Mouse (Mus musculus) ES-Bruce4 (cell line): ENCODE measurements at regions not wholly inside any gene's neighbourhood (a gene's known extent, or its start where the extent isn't known, plus 50 kb on each side); places are given as distances from the start of the nearest gene placed in this dataset.

ENCODE experiments used
- H3K27ac ChIP-seq: 2 replicates; pipeline ENCODE4 v1.5.1; 2012; ENCODE audit warnings: low read length, inconsistent platforms; ENCODE audit not compliant: insufficient read depth
- H3K27me3 ChIP-seq: 2 replicates; pipeline ENCODE4 v1.6.1; 2012; ENCODE audit warnings: mild to moderate bottlenecking, low read length, inconsistent platforms; ENCODE audit not compliant: control insufficient read depth, poor library complexity, insufficient read depth, severe bottlenecking
- H3K36me3 ChIP-seq: 2 replicates; pipeline ENCODE4 v1.6.1; 2012; ENCODE audit warnings: inconsistent platforms, mild to moderate bottlenecking, low read length, moderate library complexity; ENCODE audit not compliant: control insufficient read depth, poor library complexity, insufficient read depth, severe bottlenecking
- H3K4me1 ChIP-seq: one replicate; pipeline ENCODE4 v1.8.1; 2011; ENCODE audit warnings: low read length; ENCODE audit not compliant: control insufficient read depth, insufficient read depth
- H3K4me3 ChIP-seq: 2 replicates; pipeline ENCODE4 v1.5.1; 2011; ENCODE audit warnings: low read depth, mild to moderate bottlenecking, low read length
- H3K9ac ChIP-seq: 2 replicates; pipeline ENCODE4 v1.6.1; 2012; ENCODE audit warnings: low read depth, mild to moderate bottlenecking, inconsistent platforms; ENCODE audit not compliant: poor library complexity, severe bottlenecking
- H3K9me3 ChIP-seq: replicated peaks from 2 replicates; pipeline ENCODE4 v1.6.1; 2012; ENCODE audit warnings: mild to moderate bottlenecking, low read length, inconsistent platforms; ENCODE audit not compliant: control insufficient read depth, poor library complexity, insufficient read depth, severe bottlenecking
- CTCF ChIP-seq: IDR thresholded peaks from one replicate; pipeline ENCODE4 v1.8.1; 2011; ENCODE audit warnings: low read depth, low read length
- EP300 ChIP-seq: IDR thresholded peaks from 2 replicates; pipeline ENCODE4 v1.6.1; 2011; ENCODE audit warnings: low read depth, low read length; ENCODE audit not compliant: insufficient read depth
- POLR2A ChIP-seq: IDR thresholded peaks from one replicate; pipeline ENCODE4 v1.8.1; 2011; ENCODE audit warnings: low read length; ENCODE audit not compliant: insufficient read depth

GRCm38 (mm10) chr13:31439761-31440627 is 115.9 kb upstream of the Foxq1 start:
- H3K4me1 ChIP-seq: no peaks in the 10 kb centered on the region
- no peak for TF ChIP-seq CTCF
- no peak for TF ChIP-seq POLR2A
- TF ChIP-seq EP300: no peak

GRCm38 (mm10) chr13:31458883-31459282 is 97.1 kb upstream of the Foxq1 start:
- H3K9me3 ChIP-seq: no peaks in the 10 kb centered on the region
- no peak overlapping the region for H3K27ac ChIP-seq
- TF ChIP-seq EP300 (no peak), CTCF (no peak), POLR2A (no peak)
- H3K36me3 ChIP-seq: no peaks in the 10 kb centered on the region
- H3K9ac ChIP-seq: no peak overlapping the region
- no peak overlapping the region for H3K4me3 ChIP-seq
- H3K27me3 ChIP-seq: no peaks in the 10 kb centered on the region
- H3K4me1 ChIP-seq: no peaks in the 10 kb centered on the region

More at GRCm38 (mm10) chr13:31439761-31440627, 115.9 kb upstream of the Foxq1 start:
- H3K36me3 ChIP-seq: no peaks in the 10 kb centered on the region
- H3K27ac ChIP-seq: no peak overlapping the region
- H3K9ac ChIP-seq: no peak overlapping the region
- no peak overlapping the region for H3K4me3 ChIP-seq
- H3K9me3 ChIP-seq: no peaks in the 10 kb centered on the region
- H3K27me3 ChIP-seq: no peaks in the 10 kb centered on the region

GRCm38 (mm10) chr13:31465141-31465540 is 90.8 kb upstream of the Foxq1 start:
- Histone ChIP-seq H3K4me3 (no peak overlapping the region), H3K9me3 (no peaks in the 10 kb centered on the region), H3K27ac (no peak overlapping the region), H3K9ac (no peak overlapping the region), H3K27me3 (no peaks in the 10 kb centered on the region), H3K4me1 (no peaks in the 10 kb centered on the region), H3K36me3 (no peaks in the 10 kb centered on the region)
- TF ChIP-seq EP300 (no peak), CTCF (no peak), POLR2A (no peak)

GRCm38 (mm10) chr13:31465711-31466110 is 90.2 kb upstream of the Foxq1 start:
- no peak overlapping the region for H3K27ac ChIP-seq
- H3K9me3 ChIP-seq: no peaks in the 10 kb centered on the region
- no peak overlapping the region for H3K9ac ChIP-seq
- H3K36me3 ChIP-seq: no peaks in the 10 kb centered on the region
- no peak for TF ChIP-seq EP300
- TF ChIP-seq CTCF: no peak
- no peak for TF ChIP-seq POLR2A
- no peaks in the 10 kb centered on the region for H3K27me3 ChIP-seq
- no peak overlapping the region for H3K4me3 ChIP-seq
- no peaks in the 10 kb centered on the region for H3K4me1 ChIP-seq

- H3K4me1 ChIP-seq: no peaks in the 10 kb centered on the region
- H3K27me3 ChIP-seq: no peaks in the 10 kb centered on the region
- no peak overlapping the region for H3K27ac ChIP-seq
- TF ChIP-seq POLR2A (no peak), CTCF (no peak), EP300 (no peak)
- H3K4me3 ChIP-seq: no peak overlapping the region
- H3K9me3 ChIP-seq: no peaks in the 10 kb centered on the region
- H3K36me3 ChIP-seq: no peaks in the 10 kb centered on the region
- no peak overlapping the region for H3K9ac ChIP-seq
These were observed 87.8 kb upstream of the Foxq1 start for GRCm38 (mm10) chr13:31468131-31468530.

- TF ChIP-seq POLR2A: no peak
- TF ChIP-seq CTCF: no peak
- no peak for TF ChIP-seq EP300
- Histone ChIP-seq H3K27me3 (no peaks in the 10 kb centered on the region), H3K4me3 (no peak overlapping the region), H3K27ac (no peak overlapping the region), H3K36me3 (no peaks in the 10 kb centered on the region), H3K4me1 (no peaks in the 10 kb centered on the region), H3K9me3 (no peaks in the 10 kb centered on the region), H3K9ac (no peak overlapping the region)
These were observed 87.0 kb upstream of the Foxq1 start for GRCm38 (mm10) chr13:31468983-31469382.
